Mouse (Mus musculus) megakaryocyte, embryonic 14.5 days (primary cell): ENCODE data around the gene D630039A03Rik.

Source experiments
- FLI1 ChIP-seq: IDR thresholded peaks from 2 replicates; pipeline ENCODE4 v1.6.1; 2012; ENCODE audit warnings: low read length, inconsistent platforms, mixed read lengths
- GATA1 ChIP-seq: IDR thresholded peaks from 3 replicates; pipeline ENCODE4 v1.6.1; 2012; ENCODE audit warnings: mixed read lengths, low read length, inconsistent platforms, borderline replicate concordance

DNA sequence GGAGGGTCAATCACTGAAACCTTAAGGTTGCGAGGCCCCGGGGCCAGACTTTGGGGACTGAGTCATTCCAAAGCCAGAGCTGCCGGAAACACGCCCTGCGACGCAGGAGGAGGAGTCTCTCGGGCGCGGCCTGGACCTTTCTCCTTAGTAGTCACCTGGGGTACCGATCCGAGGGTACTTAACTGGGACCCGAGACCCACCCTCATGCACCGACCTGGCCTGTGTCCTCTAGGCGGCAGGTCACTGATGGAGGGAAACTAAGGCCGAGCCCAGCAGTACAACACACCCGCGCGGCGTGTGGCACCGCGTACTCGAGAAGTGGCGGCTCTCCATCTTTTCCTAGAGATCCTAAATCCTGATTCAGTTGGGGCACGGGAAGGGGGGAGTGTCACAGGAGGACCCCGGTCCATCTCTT, 39.5 kb upstream of the D630039A03Rik start:
- TF ChIP-seq GATA1 (no peak), FLI1 (no peak)
